Mouse (Mus musculus): ENCODE data around the gene Gbp9. TPM values are rescaled to one million over a fixed set of nuclear protein-coding genes. Genes with fewer than 3 reads are reported as not detected.
"Not testable (repeated sequence)": the region's sequence is repeated elsewhere in the genome, so short reads cannot be mapped to it uniquely, and the experiment has no call there.

Gene Gbp9
- polyA plus RNA-seq (2016; fragmentation: Nextera tagmentation; extraction: Ambion mirVana): 1.3 and 2.3 TPM in 2 replicates

GRCm38 (mm10) chr5:105139409-105140088, at the start of gene Gbp9, which contains the start of the genes Gbp8 and Gbp4:
Gene Gbp9 (minus strand): TSS chr5:105139539.
Gene Gbp8 (minus strand): TSS chr5:105139540.
Gene Gbp4 (minus strand): TSS chr5:105139586.
- not testable (repeated sequence) for H3K9me3 ChIP-seq; DNase-seq (ENCODE audit: low spot score); H3K27me3 ChIP-seq (ENCODE audit: insufficient read depth, poor library complexity, severe bottlenecking); H3K36me3 ChIP-seq; H3K4me3 ChIP-seq; H3K4me1 ChIP-seq
- 22% methylated on average over 2 of the region's 2 CpGs for WGBS
- peak within 1 kb of the TSS; percentile 22; the same call in 1 of the 2 replicates for H3K27ac ChIP-seq

DNA sequence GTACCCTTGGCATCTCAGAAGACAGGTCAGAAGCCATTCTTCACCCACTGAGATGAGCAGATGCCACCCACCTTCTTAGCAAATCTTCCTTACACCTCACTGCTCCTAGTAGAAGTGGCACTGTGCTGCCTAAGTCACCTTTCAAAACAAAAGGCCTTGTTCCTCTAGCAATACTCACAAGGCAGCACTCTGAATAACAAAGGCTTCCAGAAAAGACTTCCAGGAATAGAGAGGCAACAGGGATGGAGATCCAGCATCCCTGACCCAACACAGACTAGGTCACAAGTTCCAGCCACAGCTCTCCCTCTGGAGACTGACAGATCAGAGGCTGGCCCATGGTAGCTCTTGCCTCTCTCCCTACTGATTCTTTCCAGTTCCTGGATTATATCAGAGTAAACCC, 42.1 kb upstream of the Gbp9 start:
- Histone ChIP-seq H3K4me1 (no peaks in the 10 kb centered on the region), H3K27ac (no peak overlapping the region), H3K27me3 (ENCODE audit: insufficient read depth, poor library complexity, severe bottlenecking) (no peaks in the 10 kb centered on the region), H3K4me3 (no peak overlapping the region), H3K36me3 (no peaks in the 10 kb centered on the region), H3K9me3 (no peaks in the 10 kb centered on the region)
- no peak for DNase-seq (ENCODE audit: low spot score)

- no peaks in the 10 kb centered on the region for H3K36me3 ChIP-seq
- DNase-seq (ENCODE audit: low spot score): no peak
- no peak overlapping the region for H3K27ac ChIP-seq
- no peaks in the 10 kb centered on the region for H3K9me3 ChIP-seq
- no peaks in the 10 kb centered on the region for H3K4me1 ChIP-seq
- 79% methylated on average over 5 of the region's 5 CpGs for WGBS
- no peaks in the 10 kb centered on the region for H3K27me3 ChIP-seq (ENCODE audit: insufficient read depth, poor library complexity, severe bottlenecking)
- H3K4me3 ChIP-seq: no peak overlapping the region
Observed at GRCm38 (mm10) chr5:105156582-105156981, 17.2 kb upstream of the Gbp9 start.

DNA sequence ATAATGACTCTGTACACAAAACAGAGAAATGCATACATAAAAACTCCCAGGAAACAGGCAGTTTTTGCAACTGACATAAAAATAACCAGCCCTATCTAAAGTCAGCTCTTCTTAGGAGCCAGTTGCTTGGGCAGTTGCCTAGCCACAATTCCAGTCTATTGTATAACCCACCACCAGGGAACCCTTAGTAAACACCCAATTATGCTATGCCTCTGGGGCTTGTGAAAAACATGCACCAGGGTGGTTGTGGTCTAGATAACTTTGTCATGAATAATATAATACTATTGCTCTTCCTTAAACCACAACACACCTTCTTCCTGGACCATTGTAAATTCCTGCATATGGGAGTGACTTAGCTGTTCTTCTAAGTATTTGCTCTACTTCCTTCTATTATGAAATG, 14.7 kb upstream of the Gbp9 start:
- H3K27me3 ChIP-seq (ENCODE audit: insufficient read depth, poor library complexity, severe bottlenecking): no peaks in the 10 kb centered on the region
- H3K4me1 ChIP-seq: no peaks in the 10 kb centered on the region
- no peak overlapping the region for H3K4me3 ChIP-seq
- no peaks in the 10 kb centered on the region for H3K36me3 ChIP-seq
- DNase-seq (ENCODE audit: low spot score): no peak
- H3K27ac ChIP-seq: no peak overlapping the region
- H3K9me3 ChIP-seq: no peaks in the 10 kb centered on the region

DNA sequence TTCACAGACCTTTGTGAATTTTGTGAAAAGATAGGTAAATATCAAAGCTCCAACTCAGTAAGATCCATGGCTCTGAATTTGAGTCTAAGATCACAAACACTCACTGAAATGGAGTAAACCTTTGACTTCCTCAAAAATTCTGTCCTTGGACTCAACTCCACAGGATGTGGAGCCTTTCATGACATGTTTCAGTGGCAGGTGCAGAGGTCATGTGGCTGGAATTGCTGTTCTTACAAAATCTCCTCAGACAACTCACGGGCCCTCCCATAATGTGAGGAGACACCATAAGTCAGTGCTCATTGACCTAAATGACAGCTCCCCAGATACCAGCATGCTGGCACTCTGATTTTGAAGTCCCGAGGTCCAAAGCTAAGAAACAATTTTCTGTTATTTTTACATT, 8.7 kb upstream of the Gbp9 start:
- H3K27ac ChIP-seq; H3K4me3 ChIP-seq; H3K36me3 ChIP-seq; DNase-seq (ENCODE audit: low spot score); H3K4me1 ChIP-seq; H3K9me3 ChIP-seq; H3K27me3 ChIP-seq (ENCODE audit: insufficient read depth, poor library complexity, severe bottlenecking): not testable (repeated sequence)
- 65% methylated on average over 2 of the region's 2 CpGs for WGBS

DNA sequence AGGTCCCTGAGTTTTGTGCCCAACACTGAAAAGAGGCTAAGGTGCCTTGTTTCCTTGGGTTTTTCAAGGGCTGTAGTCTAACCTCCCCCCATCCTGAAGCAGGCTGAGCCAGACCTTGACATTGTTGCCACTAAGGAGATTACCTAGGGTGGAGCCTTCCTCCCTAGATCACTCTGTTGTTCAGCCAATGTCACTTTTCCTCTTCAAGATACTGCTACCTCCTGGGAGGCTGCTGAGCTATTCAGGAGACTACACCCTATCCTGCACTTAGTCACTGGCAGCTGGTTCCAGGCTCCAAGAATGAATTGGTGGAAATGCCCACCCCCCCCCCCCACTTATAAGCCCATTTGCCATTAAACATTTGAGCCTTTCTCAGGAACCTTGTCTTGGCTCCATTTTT, 7.1 kb upstream of the Gbp9 start:
- Histone ChIP-seq H3K4me3 (no peak overlapping the region), H3K4me1 (no peaks in the 10 kb centered on the region), H3K9me3 (no peaks in the 10 kb centered on the region), H3K36me3 (no peaks in the 10 kb centered on the region), H3K27me3 (ENCODE audit: insufficient read depth, poor library complexity, severe bottlenecking) (no peaks in the 10 kb centered on the region), H3K27ac (no peak overlapping the region)
- no peak for DNase-seq (ENCODE audit: low spot score)

GRCm38 (mm10) chr5:105145731-105146130, 6.4 kb upstream of the Gbp9 start:
- H3K4me1 ChIP-seq; H3K4me3 ChIP-seq; H3K9me3 ChIP-seq; H3K27me3 ChIP-seq (ENCODE audit: insufficient read depth, poor library complexity, severe bottlenecking); DNase-seq (ENCODE audit: low spot score); H3K36me3 ChIP-seq; H3K27ac ChIP-seq: not testable (repeated sequence)
- 40% methylated on average over 3 of the region's 3 CpGs for WGBS

- DNase-seq (ENCODE audit: low spot score); H3K9me3 ChIP-seq; H3K27ac ChIP-seq; H3K4me3 ChIP-seq; H3K27me3 ChIP-seq (ENCODE audit: insufficient read depth, poor library complexity, severe bottlenecking); H3K4me1 ChIP-seq; H3K36me3 ChIP-seq: not testable (repeated sequence)
- 61% methylated on average over 2 of the region's 2 CpGs for WGBS
Observed at GRCm38 (mm10) chr5:105140089-105140810, 911 bp upstream of the Gbp9 start.

DNA sequence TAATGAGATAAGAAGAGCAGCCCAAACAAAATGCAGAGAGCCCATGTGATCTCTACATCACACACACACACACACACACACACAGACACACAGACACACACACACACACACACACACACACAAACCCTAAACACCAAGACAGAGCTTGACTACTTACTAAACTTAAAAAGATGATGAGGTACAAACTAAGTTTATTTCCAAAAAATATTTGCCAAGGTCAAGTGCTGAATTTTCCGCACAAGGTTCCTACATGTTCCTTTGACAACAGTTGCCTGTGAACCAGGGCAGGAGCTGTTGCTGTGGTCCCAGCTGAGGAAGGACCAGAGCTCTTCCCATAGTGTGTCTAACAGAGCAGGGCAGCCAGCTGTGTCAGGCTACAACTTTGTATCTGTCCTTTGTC, 433 bp downstream of the Gbp9 start:
- Histone ChIP-seq H3K4me1 (peaks cover 4% of the 10 kb centered on the region; the same call in 1 of the 2 replicates), H3K9me3 (no peaks in the 10 kb centered on the region), H3K27me3 (ENCODE audit: insufficient read depth, poor library complexity, severe bottlenecking) (no peaks in the 10 kb centered on the region), H3K4me3 (no peak overlapping the region), H3K36me3 (no peaks in the 10 kb centered on the region), H3K27ac (peak overlapping the region; percentile 22; the same call in 1 of the 2 replicates)
- DNase-seq (ENCODE audit: low spot score): no peak
- 56% methylated on average over 1 of the region's 1 CpGs for WGBS

DNA sequence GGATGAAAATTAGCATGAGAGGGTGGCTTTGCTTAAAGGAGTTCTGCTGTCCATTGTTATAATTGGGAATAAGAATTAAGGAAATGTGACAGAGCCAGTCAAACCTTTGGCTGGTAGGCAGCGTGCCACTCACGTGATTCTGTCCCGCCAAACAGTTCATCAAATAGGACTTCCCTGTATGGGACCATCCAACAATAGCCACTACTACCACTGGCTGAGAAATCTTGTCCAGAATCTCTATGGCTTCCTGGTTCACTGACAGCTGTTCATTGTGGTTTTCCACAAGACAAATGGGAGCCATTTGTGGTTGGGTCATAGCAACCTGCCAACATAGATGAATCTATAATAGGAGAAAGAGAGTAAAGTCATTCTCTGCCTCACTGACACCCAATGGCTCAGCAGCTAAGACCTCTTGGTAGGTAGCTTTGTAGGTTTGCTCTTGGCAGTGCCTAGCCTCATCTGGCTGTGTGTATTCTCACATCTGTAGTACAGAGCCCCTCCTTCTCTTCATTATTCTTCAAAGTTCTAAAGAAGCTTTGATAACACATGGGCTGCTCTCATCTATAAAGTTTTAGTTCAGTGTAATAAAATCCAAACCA, 2.5 kb downstream of the Gbp9 start:
- not testable (repeated sequence) for H3K27ac ChIP-seq; H3K4me3 ChIP-seq; H3K4me1 ChIP-seq; H3K9me3 ChIP-seq; H3K27me3 ChIP-seq (ENCODE audit: insufficient read depth, poor library complexity, severe bottlenecking); H3K36me3 ChIP-seq; DNase-seq (ENCODE audit: low spot score)
- 87% methylated on average over 3 of the region's 3 CpGs for WGBS

GRCm38 (mm10) chr5:105121731-105122130, 17.6 kb downstream of the Gbp9 start:
- not testable (repeated sequence) for H3K4me3 ChIP-seq; DNase-seq (ENCODE audit: low spot score)

GRCm38 (mm10) chr5:105115740-105116139, 23.6 kb downstream of the Gbp9 start:
- no peak overlapping the region for H3K27ac ChIP-seq
- peaks cover 2% of the 10 kb centered on the region; the same call in 1 of the 2 replicates for H3K4me1 ChIP-seq
- no peaks in the 10 kb centered on the region for H3K9me3 ChIP-seq
- no peaks in the 10 kb centered on the region for H3K27me3 ChIP-seq (ENCODE audit: insufficient read depth, poor library complexity, severe bottlenecking)
- WGBS: 66% methylated on average over 2 of the region's 2 CpGs
- peaks cover 10% of the 10 kb centered on the region; the same call in 1 of the 2 replicates for H3K36me3 ChIP-seq
- no peak overlapping the region for H3K4me3 ChIP-seq
- DNase-seq (ENCODE audit: low spot score): no peak

More at GRCm38 (mm10) chr5:105121731-105122130, 17.6 kb downstream of the Gbp9 start:
- peaks cover 10% of the 10 kb centered on the region; the same call in 1 of the 2 replicates for H3K36me3 ChIP-seq
- H3K27ac ChIP-seq; H3K9me3 ChIP-seq; H3K4me1 ChIP-seq; H3K27me3 ChIP-seq (ENCODE audit: insufficient read depth, poor library complexity, severe bottlenecking): not testable (repeated sequence)
- 71% methylated on average over 6 of the region's 6 CpGs for WGBS

DNA sequence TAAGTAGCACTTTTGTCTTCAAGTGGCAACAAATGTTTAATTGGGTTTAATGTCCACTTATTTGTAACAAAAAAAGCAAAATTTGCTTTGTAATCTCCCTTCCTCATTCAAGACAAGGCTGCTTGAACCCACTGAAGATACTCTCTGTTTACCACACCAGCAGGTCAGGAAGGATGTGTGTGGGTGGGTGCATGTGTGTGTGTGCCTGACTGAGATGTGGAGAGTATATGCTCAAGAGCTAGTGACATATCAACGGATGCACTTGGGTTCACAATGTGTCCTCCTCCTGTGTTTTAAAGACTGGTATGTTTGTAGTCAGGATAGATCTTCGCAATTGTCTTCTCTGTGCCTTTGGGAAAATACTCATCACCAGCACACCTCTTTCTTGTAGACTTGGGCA, 24.6 kb downstream of the Gbp9 start:
- peaks cover 5% of the 10 kb centered on the region; the same call in 1 of the 2 replicates for H3K4me1 ChIP-seq
- no peaks in the 10 kb centered on the region for H3K9me3 ChIP-seq
- WGBS: 79% methylated on average over 2 of the region's 2 CpGs
- H3K36me3 ChIP-seq: peaks cover 6% of the 10 kb centered on the region; the same call in 1 of the 2 replicates
- no peaks in the 10 kb centered on the region for H3K27me3 ChIP-seq (ENCODE audit: insufficient read depth, poor library complexity, severe bottlenecking)
- no peak for DNase-seq (ENCODE audit: low spot score)
- H3K4me3 ChIP-seq: no peak overlapping the region
- no peak overlapping the region for H3K27ac ChIP-seq
